20 mouse cellular contexts compared by ENCODE assay signal in the genomic region with DNA sequence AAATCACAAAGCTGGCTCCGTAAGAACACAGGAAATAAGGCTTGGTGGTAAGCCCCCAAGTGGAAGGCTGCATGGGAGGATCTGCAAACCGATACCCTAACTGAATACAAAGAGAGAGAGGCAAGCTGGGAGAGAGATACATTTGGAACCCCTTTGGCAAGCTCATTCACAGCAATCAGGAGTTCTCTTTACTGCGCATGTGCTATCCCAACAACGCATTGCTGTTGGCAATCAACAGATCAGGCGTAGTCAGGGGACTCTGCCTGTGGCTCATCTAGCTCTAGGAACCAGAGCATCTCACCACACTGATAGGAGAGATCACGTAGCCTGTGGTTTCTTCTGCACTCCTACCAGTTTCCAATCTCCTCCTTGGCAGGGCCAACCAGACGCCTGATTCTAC.
"Had no signal": no experiment of that assay in that cellular context is flagged by ENCODE, and none has a peak within 500 bp of the region (broad histone marks: within the 10 kb centered on the region; RNA-seq: fewer than 3 reads in every experiment).

No protein-coding gene starts in this region.

- H3K27me3 ChIP-seq: intestine, embryonic 15.5 days; kidney, embryonic 15.5 days; limb, embryonic 12.5 days; limb, embryonic 15.5 days; midbrain, embryonic 13.5 days had no signal

- ATAC-seq: intestine, embryonic 15.5 days; liver, postnatal 0 days; lung, postnatal 0 days; midbrain, embryonic 13.5 days had no signal

- H3K4me3 ChIP-seq: intestine, embryonic 15.5 days; kidney, embryonic 15.5 days; limb, embryonic 12.5 days; limb, embryonic 15.5 days; midbrain, embryonic 13.5 days had no signal

- H3K9ac ChIP-seq: intestine, embryonic 15.5 days; kidney, embryonic 15.5 days; limb, embryonic 12.5 days; limb, embryonic 15.5 days; liver, embryonic 14.5 days; liver, postnatal 0 days; lung, embryonic 14.5 days; midbrain, embryonic 13.5 days had no signal

- DNase-seq: kidney, adult 11 months; kidney, adult 8-10 months; kidney, postnatal 10 days; kidney, postnatal 36 days; left cerebral cortex, postnatal 4 days; liver, postnatal 0 days; lung, embryonic 14.5 days; right cerebral cortex, postnatal 14 days; right cerebral cortex, postnatal 4 days; thymus, postnatal 25 days had no signal

- H3K9me3 ChIP-seq: intestine, embryonic 15.5 days; kidney, embryonic 15.5 days; limb, embryonic 12.5 days; limb, embryonic 15.5 days; midbrain, embryonic 13.5 days had no signal

- H3K4me1 ChIP-seq: intestine, embryonic 15.5 days; limb, embryonic 12.5 days; limb, embryonic 15.5 days; midbrain, embryonic 13.5 days had no signal

- H3K4me2 ChIP-seq: intestine, embryonic 15.5 days; kidney, embryonic 15.5 days; limb, embryonic 12.5 days; limb, embryonic 15.5 days; liver, embryonic 11.5 days; lung, embryonic 14.5 days; midbrain, embryonic 13.5 days had no signal

- H3K27ac ChIP-seq: intestine, embryonic 15.5 days; kidney, embryonic 15.5 days; limb, embryonic 12.5 days; limb, embryonic 15.5 days; liver, embryonic 14.5 days; macrophage; midbrain, embryonic 13.5 days; stomach, postnatal 0 days had no signal

- H3K36me3 ChIP-seq: intestine, embryonic 15.5 days; kidney, embryonic 15.5 days; limb, embryonic 12.5 days; limb, embryonic 15.5 days; midbrain, embryonic 13.5 days had no signal
